Mouse (Mus musculus) liver (tissue): ENCODE data around the gene Ndufc1.
A peak's percentile ranks its signal among the peaks of the same experiment; 100 is the strongest.
"Not testable (repeated sequence)": the region's sequence is repeated elsewhere in the genome, so short reads cannot be mapped to it uniquely, and the experiment has no call there.

Experiments used
- DNase-seq: peaks from one replicate; pipeline ENCODE4 v3.0.0-alpha.2; 2020; ENCODE audit warnings: mixed read lengths

The Ndufc1 gene

GRCm38 (mm10) chr3:51408561-51409183, at the start of gene Ndufc1:
Ndufc1 (minus strand) TSS chr3:51408988.
- peak; percentile 97 for DNase-seq

GRCm38 (mm10) chr3:51434871-51435595, 26.2 kb upstream of the Ndufc1 start:
- no peak for DNase-seq

GRCm38 (mm10) chr3:51434364-51434763, 25.6 kb upstream of the Ndufc1 start:
- not testable (repeated sequence) for DNase-seq

- DNase-seq = no peak
Measured at GRCm38 (mm10) chr3:51425394-51425793, 16.6 kb upstream of the Ndufc1 start.

DNA sequence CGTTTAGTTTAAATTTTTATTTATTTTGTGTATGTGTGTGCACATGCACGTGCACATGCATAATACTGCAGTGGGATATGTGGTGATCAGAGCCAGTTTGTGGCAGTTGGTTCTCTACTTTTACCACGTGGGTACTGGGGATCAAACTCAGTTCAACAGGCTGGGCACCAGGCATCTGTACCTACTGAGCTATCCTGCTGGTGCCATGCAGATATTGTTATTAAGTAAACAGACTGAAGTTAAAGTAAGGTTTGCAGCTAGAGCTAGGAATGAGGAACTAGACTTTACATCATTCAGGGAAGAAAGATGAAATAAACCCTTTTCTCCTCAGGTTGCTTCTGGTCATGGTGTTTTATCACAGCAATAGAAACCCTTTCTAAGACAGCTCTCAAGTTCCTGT, 13.1 kb upstream of the Ndufc1 start:
- no peak for DNase-seq

DNA sequence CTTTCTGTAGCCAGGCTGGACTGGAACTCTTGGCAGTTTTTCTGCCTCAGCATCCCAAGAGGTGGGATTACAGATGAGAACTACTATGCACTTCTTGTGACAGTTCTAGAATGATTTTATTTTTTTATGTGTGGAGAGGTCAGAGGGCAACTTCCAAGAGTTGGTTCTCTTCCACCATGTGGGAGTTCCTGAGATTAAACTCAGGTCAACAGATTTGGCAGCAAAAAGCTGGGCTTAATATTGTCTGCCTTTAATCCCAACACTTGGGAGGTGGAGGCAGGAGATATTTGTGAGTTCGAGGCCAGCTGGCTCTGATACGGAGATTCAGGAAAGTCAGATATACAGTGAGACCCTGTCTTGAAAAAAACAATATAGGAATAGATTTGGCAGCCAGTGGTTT, 9.2 kb upstream of the Ndufc1 start:
- no peak for DNase-seq

DNA sequence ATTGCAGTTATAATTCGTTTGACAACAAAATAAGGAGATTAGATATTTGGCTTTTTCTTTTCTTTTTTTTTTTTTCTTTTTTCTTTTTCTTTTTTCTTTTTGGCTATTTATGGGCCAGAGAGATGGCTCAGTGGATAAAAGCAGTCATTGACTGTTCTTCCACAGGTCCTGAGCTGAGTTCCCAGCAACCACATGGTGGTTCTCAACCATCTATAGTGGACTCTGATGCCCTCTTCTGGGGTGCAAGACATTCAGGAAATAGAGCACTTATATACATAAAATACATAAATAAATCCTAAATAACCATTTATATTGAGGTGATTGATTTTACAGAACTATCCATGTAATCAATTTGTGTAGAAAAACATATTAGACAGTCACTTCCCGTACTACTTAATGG, 8.7 kb upstream of the Ndufc1 start:
- DNase-seq = no peak

GRCm38 (mm10) chr3:51417135-51417458, 8.3 kb upstream of the Ndufc1 start:
- no peak for DNase-seq

GRCm38 (mm10) chr3:51416364-51417134, 7.8 kb upstream of the Ndufc1 start:
- DNase-seq = peak; percentile 73

GRCm38 (mm10) chr3:51416073-51416363, 7.2 kb upstream of the Ndufc1 start:
- DNase-seq = no peak

DNA sequence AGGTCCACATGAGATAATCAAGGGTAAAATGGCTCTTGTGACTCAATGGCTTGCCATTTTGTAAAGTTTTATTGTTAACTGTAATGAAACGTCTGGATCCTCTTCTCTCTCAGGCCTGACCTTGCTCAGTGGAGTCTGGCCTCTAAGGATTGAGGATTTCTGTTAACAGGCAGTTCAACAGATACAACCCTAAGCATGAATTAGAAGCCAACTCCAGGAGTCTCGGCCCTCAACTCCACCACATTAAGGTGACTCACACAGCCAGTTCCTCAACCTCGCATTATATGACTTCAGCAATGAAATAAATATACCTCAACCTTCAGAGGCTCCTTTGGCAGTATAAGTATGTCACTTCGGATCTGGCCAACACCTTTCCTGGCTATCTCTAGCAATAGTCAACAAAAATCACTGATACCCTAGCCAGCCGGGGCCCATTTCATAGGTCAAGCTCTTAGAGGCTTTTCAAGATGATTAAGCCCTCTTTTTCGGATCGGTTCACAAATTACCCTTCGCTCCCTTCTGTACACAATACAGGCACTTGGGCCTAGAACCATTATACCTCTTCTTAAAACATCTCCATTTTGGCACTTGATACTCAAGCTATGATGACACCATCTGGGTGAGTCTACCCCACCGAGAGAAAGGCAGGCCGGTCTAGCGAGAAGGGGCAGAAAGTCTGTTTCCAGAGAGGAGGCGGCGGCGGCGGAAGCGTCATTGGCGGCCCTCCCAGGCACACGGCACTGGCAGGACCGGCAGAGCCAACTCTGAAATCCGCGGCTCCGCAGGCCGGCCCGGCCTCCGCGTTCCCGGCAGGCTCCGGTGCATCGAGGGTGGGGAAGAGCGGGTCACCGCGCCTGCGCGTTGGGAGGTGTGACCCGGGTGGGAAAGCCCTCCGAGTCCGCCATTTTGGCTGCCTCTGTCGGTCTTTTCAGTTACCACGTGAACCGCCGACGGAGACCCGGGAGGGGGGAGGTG, 6.6 kb upstream of the Ndufc1 start, which contains the start of gene Naa15:
Gene Naa15 (plus strand): TSS at position 51 of the 975 bp plus-strand sequence.
- DNase-seq = peak; percentile 97

- peak; percentile 60 for DNase-seq
Measured at GRCm38 (mm10) chr3:51413276-51413675, 4.5 kb upstream of the Ndufc1 start.

- DNase-seq = no peak
Measured at GRCm38 (mm10) chr3:51412457-51412856, 3.7 kb upstream of the Ndufc1 start.

DNA sequence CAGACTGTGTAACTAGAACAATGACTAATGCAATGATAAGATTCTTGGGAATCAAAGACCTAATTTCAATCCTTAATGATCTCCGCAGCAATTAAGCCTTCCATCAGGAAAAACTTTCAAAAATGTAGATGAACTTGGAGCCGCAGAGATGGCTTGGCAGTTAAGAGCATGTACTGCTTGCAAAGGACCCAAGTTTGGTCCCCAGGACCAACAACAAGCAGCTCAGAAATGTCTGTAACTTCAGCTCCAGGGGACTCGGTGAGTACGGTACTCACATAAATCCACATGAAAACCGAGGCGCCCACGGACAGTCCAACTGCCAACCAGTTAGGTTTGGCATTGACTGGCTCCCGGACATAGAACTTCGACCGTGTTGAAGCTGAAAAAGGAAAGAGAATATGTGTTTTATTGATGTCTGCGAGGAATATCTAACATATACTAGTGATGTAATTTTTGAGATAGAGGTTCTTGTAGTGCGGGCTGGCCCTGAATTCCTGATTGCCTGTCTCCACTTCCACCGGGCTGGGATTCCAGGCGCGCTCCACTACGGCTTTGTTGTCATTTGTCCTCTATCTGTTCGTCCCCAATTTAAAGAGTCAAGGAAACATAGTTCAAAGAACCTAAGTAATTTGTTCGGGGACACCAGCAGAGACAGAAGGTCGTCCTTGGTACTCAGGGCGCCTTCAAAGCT, 773 bp downstream of the Ndufc1 start:
- peak; percentile 29 for DNase-seq

DNA sequence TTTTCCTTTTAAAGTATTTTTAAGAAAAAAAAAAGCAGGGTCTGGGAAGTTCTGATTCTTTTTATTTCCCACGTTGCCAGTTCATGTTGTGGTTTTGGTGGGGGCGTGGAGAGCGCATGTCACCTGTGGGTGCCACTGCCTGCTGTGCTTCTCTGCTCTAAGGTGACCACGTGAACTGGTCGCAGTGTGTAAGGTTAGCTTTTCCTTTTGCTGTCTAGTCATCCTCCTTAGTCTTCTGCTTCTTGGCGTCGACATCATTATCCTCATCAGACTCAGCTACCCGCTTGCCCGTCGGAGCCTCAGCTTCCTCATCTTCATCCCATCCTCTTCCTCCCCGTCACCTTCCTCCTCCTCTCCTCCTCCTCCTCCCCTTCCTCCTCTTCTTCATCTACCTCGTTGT, 6.2 kb downstream of the Ndufc1 start:
- no peak for DNase-seq

DNA sequence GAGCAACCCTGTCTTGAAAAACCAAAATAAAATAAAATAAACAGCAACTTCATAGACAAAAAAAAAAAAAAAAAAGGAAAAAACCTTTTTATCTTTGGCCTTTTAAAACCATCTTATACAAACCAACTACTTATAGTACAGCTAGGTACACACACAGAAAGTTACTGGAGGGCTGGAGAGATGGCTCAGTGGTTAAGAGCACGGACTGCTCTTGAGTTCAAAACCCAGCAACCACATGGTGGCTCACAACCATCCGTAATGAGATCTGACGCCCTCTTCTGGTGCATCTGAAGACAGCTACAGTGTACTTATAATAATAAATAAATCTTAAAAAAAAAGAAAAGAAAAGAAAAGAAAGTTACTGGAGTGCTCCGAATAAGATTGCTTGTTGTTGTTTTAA, 6.7 kb downstream of the Ndufc1 start:
- not testable (repeated sequence) for DNase-seq

DNA sequence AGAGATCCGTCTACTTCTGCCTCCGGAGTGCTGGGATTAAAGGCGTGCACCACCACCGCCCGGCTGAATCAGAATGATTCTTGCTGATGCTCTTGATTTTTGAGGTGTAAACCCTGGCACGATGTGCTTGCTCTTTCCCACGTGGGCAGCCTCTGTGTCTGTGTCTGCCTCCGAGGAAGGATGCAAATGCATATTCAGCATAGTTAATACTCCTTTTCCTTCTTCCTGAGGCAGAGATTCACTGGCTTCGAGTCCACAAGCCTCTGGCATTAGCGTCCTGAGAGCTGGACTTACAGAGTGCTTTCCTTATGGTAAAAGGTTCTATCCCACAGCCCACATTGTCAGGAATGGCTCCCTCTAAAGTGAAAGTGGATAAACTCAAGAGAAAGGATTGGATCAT, 8.1 kb downstream of the Ndufc1 start:
- DNase-seq = no peak

GRCm38 (mm10) chr3:51399531-51399930, 9.3 kb downstream of the Ndufc1 start:
- no peak for DNase-seq

DNA sequence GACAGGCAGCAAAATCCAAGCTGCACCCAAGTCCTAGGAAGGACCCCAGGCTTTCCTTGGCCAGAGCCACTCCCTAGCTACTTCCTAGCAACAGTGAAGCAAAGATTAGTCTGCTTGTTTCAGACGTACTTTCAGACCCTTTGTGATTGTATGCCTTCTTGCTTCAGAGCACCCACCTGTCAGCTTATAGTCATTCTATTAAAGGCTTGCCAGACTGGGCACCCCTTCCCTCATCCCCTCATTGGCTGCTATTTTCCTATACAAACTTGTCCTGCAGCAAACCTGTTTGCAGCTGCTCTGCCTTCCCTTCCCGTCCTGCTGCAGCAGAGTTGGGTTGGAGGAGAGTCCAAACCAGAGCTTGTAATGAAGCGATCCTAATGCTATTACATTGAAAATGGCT, 10.1 kb downstream of the Ndufc1 start:
- no peak for DNase-seq

GRCm38 (mm10) chr3:51397700-51398299, 11.0 kb downstream of the Ndufc1 start:
- DNase-seq = no peak

- peak; percentile 85 for DNase-seq
Measured at GRCm38 (mm10) chr3:51396219-51397068, 12.3 kb downstream of the Ndufc1 start, which contains the start of gene Mgarp. Mgarp (minus strand) TSS chr3:51396738.
